Mouse (Mus musculus): ENCODE measurements at regions not wholly inside any gene's neighbourhood (a gene's known extent, or its start where the extent isn't known, plus 50 kb on each side); places are given as distances from the start of the nearest gene placed in this dataset.

- DNase-seq (ENCODE audit: low spot score in 2 of 2): no peak
Observed at GRCm38 (mm10) chr8:34488746-34489400, 377.3 kb upstream of the Gm10131 start.

- DNase-seq (ENCODE audit: low spot score in 2 of 2): no peak
Observed at GRCm38 (mm10) chr8:34486433-34487096, 375.0 kb upstream of the Gm10131 start.

GRCm38 (mm10) chr8:34485905-34486304 is 374.4 kb upstream of the Gm10131 start:
- no peak for DNase-seq (ENCODE audit: low spot score in 2 of 2)

- no peak for DNase-seq (ENCODE audit: low spot score in 2 of 2)
Observed at GRCm38 (mm10) chr8:34485346-34485745, 373.8 kb upstream of the Gm10131 start.

- peak; percentile 33 to 58 for DNase-seq (ENCODE audit: low spot score in 2 of 2)
Observed at GRCm38 (mm10) chr8:34484551-34485335, 373.2 kb upstream of the Gm10131 start.

- DNase-seq (ENCODE audit: low spot score in 2 of 2): no peak
Observed at GRCm38 (mm10) chr8:34483212-34483611, 371.7 kb upstream of the Gm10131 start.

- no peak for DNase-seq (ENCODE audit: low spot score in 2 of 2)
Observed at GRCm38 (mm10) chr8:34482676-34483075, 371.1 kb upstream of the Gm10131 start.

GRCm38 (mm10) chr8:34480496-34480895 is 369.0 kb upstream of the Gm10131 start:
- no peak for DNase-seq (ENCODE audit: low spot score in 2 of 2)

GRCm38 (mm10) chr8:34478891-34479290 is 367.4 kb upstream of the Gm10131 start:
- no peak for DNase-seq (ENCODE audit: low spot score in 2 of 2)

GRCm38 (mm10) chr8:34478465-34478864 is 366.9 kb upstream of the Gm10131 start:
- no peak for DNase-seq (ENCODE audit: low spot score in 2 of 2)

- no peak for DNase-seq (ENCODE audit: low spot score in 2 of 2)
Observed at GRCm38 (mm10) chr8:34476146-34476820, 364.7 kb upstream of the Gm10131 start.

- no peak for DNase-seq (ENCODE audit: low spot score in 2 of 2)
Observed at GRCm38 (mm10) chr8:34474593-34474992, 363.1 kb upstream of the Gm10131 start.

- no peak for DNase-seq (ENCODE audit: low spot score in 2 of 2)
Observed at GRCm38 (mm10) chr8:34473769-34474168, 362.2 kb upstream of the Gm10131 start.

GRCm38 (mm10) chr8:34473301-34473700 is 361.8 kb upstream of the Gm10131 start:
- no peak for DNase-seq (ENCODE audit: low spot score in 2 of 2)

GRCm38 (mm10) chr8:34472846-34473245 is 361.3 kb upstream of the Gm10131 start:
- no peak for DNase-seq (ENCODE audit: low spot score in 2 of 2)

- no peak for DNase-seq (ENCODE audit: low spot score in 2 of 2)
Observed at GRCm38 (mm10) chr8:34472434-34472833, 360.9 kb upstream of the Gm10131 start.

- no peak for DNase-seq (ENCODE audit: low spot score in 2 of 2)
Observed at GRCm38 (mm10) chr8:34469091-34469490, 357.6 kb upstream of the Gm10131 start.

GRCm38 (mm10) chr8:34466786-34467364 is 355.3 kb upstream of the Gm10131 start:
- DNase-seq (ENCODE audit: low spot score in 2 of 2): no peak

GRCm38 (mm10) chr8:34465398-34465797 is 353.9 kb upstream of the Gm10131 start:
- no peak for DNase-seq (ENCODE audit: low spot score in 2 of 2)

GRCm38 (mm10) chr8:34462262-34462661 is 350.7 kb upstream of the Gm10131 start:
- DNase-seq (ENCODE audit: low spot score in 2 of 2): no peak

- no peak for DNase-seq (ENCODE audit: low spot score in 2 of 2)
Observed at GRCm38 (mm10) chr8:34458300-34458699, 346.8 kb upstream of the Gm10131 start.

- no peak for DNase-seq (ENCODE audit: low spot score in 2 of 2)
Observed at GRCm38 (mm10) chr8:34456543-34456942, 345.0 kb upstream of the Gm10131 start.

Measured in natural killer cell, adult 2 months (primary cell).